Mouse (Mus musculus) heart, embryonic 10.5 days (tissue): Measurements from ENCODE around the gene Bcl11a. TPM values are rescaled to one million over a fixed set of nuclear protein-coding genes. Genes with fewer than 3 reads are reported as not detected.
A peak's percentile ranks its signal among the peaks of the same experiment; 100 is the strongest.

Source experiments
- DNase-seq: peaks from one replicate; pipeline ENCODE4 v3.0.0-alpha.2; 2017; ENCODE audit warnings: low spot score
- H3K27ac ChIP-seq: fragments of 300-500 bp; sonication (generic); 2 replicates; pipeline ENCODE4 v1.5.1; 2016; ENCODE audit warnings: mild to moderate bottlenecking
- H3K27me3 ChIP-seq: fragments of 300-500 bp; sonication (generic); 2 replicates; pipeline ENCODE4 v1.6.1; 2016; ENCODE audit warnings: mild to moderate bottlenecking; ENCODE audit not compliant: poor library complexity, insufficient read depth, severe bottlenecking
- H3K36me3 ChIP-seq: fragments of 300-500 bp; sonication (generic); 2 replicates; pipeline ENCODE4 v1.6.1; 2016; ENCODE audit warnings: mild to moderate bottlenecking, moderate library complexity
- H3K4me1 ChIP-seq: fragments of 300-500 bp; sonication (generic); 2 replicates; pipeline ENCODE4 v1.6.1; 2016; ENCODE audit warnings: mild to moderate bottlenecking
- H3K4me3 ChIP-seq: fragments of 300-500 bp; sonication (generic); 2 replicates; pipeline ENCODE4 v1.5.1; 2016; ENCODE audit warnings: mild to moderate bottlenecking, moderate library complexity
- H3K9me3 ChIP-seq: fragments of 300-500 bp; sonication (generic); 2 replicates; pipeline ENCODE4 v1.6.1; 2016; ENCODE audit warnings: mild to moderate bottlenecking, moderate library complexity
- WGBS: fragments of 180-500 bp; shearing (Covaris S2); methylation state at CpG from one replicate; pipeline ENCODE4 v1.1.7; 2016; 5-methylcytosine and 5-hydroxymethylcytosine counted together
- polyA plus RNA-seq: library from polyadenylated mRNA; unstranded; fragments of >200 nt; fragmentation: Nextera tagmentation; extraction: Ambion mirVana; gene quantifications from 2 replicates; pipeline ENCODE4 v1.2.1, GENCODE M21; 2016

Bcl11a gene
- polyA plus RNA-seq, 1 experiment from 2014 or later: 23.5 TPM

DNA sequence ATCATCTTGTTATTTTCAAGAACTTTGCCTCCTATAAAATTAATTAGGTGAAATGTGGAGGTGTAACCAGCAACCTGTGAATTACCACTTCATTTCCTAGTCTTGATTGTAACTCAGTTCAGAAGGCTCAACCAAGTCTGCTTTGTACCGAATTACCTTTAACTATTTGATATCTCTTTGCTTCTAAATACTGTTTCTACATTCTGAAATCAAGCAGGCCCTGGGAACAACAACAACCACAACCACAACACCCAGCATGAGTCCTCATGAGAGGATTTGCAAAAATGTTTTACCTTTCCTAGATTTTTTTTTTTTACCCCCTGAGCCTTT lies 5.2 kb downstream of the Bcl11a start:
- Histone ChIP-seq H3K9me3 (no peaks in the 10 kb centered on the region), H3K4me1 (peaks cover 20% of the 10 kb centered on the region), H3K27me3 (no peaks in the 10 kb centered on the region; the same call in 1 of the 2 replicates), H3K27ac (no peak overlapping the region), H3K4me3 (no peak overlapping the region), H3K36me3 (peaks cover 20% of the 10 kb centered on the region)
- WGBS: 38% methylated on average over 1 of the region's 1 CpGs
- DNase-seq: no peak

- Histone ChIP-seq H3K4me1 (peaks cover 20% of the 10 kb centered on the region), H3K4me3 (0 out of 2 replicates have a peak overlapping the region, but pooled peaks have one; percentile 22), H3K27me3 (no peaks in the 10 kb centered on the region; the same call in 1 of the 2 replicates), H3K9me3 (no peaks in the 10 kb centered on the region), H3K27ac (no peak overlapping the region), H3K36me3 (peaks cover 23% of the 10 kb centered on the region)
- no peak for DNase-seq
- WGBS: 34% methylated on average over 7 of the region's 7 CpGs
Observed at GRCm38 (mm10) chr11:24083423-24083822, 5.6 kb downstream of the Bcl11a start.

DNA sequence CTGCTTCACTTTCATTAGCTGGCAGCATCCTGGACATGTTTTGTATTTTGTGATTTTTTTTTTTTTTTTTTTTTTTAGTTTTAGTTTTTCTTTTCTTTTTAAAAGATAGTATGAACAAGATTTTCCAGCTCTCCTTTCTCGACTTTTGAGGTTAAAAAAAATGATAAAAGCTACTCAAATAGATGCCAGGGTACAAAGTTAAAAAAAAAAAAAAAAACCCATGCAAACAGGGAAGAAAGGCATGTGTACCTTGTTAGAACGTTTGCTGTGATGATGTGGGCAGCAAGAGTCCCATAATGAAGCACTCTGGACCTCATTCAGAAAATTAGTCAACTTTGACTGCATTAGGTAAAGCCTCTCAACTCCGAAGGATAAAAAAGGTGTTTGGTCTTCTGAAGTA lies 6.2 kb downstream of the Bcl11a start:
- no peak for DNase-seq
- Histone ChIP-seq H3K27ac (no peak overlapping the region), H3K27me3 (no peaks in the 10 kb centered on the region; the same call in 1 of the 2 replicates), H3K9me3 (no peaks in the 10 kb centered on the region), H3K4me3 (no peak overlapping the region), H3K4me1 (peaks cover 20% of the 10 kb centered on the region), H3K36me3 (peaks cover 24% of the 10 kb centered on the region)
- WGBS: 70% methylated on average over 3 of the region's 3 CpGs

DNA sequence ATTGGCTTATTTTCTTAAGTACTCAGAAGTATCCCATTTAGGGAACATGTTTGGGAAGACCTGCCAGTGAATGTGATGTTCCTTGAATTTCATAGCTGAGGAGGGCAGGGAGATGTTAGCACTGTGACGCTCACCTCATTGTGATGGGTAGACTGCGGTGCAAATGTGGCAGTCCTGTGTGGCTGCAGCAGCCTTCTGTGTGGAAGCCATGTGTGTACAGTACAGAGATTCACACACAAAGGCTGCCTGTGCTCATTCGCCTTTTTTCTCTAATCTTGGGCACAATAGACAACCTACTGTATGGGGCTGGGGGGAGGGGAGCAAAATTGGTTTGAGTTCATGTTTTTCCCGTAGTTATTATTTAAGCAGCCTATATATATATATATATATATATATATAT lies 6.7 kb downstream of the Bcl11a start:
- Histone ChIP-seq H3K9me3 (no peaks in the 10 kb centered on the region), H3K36me3 (peaks cover 24% of the 10 kb centered on the region), H3K4me3 (no peak overlapping the region), H3K4me1 (peaks cover 20% of the 10 kb centered on the region), H3K27me3 (no peaks in the 10 kb centered on the region; the same call in 1 of the 2 replicates), H3K27ac (no peak overlapping the region)
- 80% methylated on average over 4 of the region's 4 CpGs for WGBS
- no peak for DNase-seq

DNA sequence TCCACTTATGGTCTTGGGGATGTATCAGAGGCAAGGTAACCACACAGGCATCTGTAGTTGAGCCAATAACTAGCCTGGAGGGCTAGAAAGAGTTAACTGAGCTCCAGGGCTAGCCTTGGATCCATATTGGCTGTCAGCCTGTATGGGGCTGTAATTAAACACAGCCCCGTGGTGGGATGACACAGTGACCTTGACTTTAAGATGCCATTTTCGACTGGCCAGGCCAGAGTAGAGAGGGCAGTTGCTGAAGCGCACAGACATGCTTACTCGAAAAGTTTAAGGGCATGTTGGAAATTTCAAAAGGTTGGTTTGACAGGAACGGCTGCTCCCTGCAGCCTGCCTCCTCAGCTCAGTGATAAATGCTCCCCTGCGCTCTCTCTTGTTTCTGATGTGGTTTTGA lies 8.1 kb downstream of the Bcl11a start:
- Histone ChIP-seq H3K9me3 (no peaks in the 10 kb centered on the region), H3K27me3 (no peaks in the 10 kb centered on the region), H3K36me3 (peaks cover 24% of the 10 kb centered on the region), H3K4me3 (no peak overlapping the region), H3K27ac (no peak overlapping the region), H3K4me1 (peaks cover 12% of the 10 kb centered on the region)
- 38% methylated on average over 6 of the region's 6 CpGs for WGBS
- DNase-seq: no peak

DNA sequence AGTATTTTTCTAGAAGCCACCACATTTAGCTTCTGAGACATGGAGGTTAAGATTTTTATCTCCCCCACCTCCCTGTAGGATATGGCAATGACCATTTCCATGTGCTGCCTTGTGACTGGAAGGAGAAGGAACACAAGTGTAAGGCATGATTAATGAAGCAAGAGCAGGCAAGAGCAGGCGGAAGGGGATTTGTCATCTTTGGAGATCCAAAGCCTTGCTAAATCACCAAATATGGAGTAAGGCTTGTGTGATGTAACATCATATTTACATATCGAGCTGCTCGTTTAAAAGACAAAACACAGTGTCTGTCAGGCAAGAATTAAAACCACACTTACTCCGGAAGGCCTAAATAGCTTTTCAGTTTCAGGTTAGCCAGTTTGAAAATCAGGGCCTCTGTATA lies 9.2 kb downstream of the Bcl11a start:
- 72% methylated on average over 4 of the region's 4 CpGs for WGBS
- H3K9me3 ChIP-seq: no peaks in the 10 kb centered on the region
- no peak overlapping the region for H3K27ac ChIP-seq
- peaks cover 15% of the 10 kb centered on the region for H3K4me1 ChIP-seq
- H3K27me3 ChIP-seq: no peaks in the 10 kb centered on the region
- no peak overlapping the region for H3K4me3 ChIP-seq
- DNase-seq: no peak
- peaks cover 24% of the 10 kb centered on the region for H3K36me3 ChIP-seq

- Histone ChIP-seq H3K9me3 (no peaks in the 10 kb centered on the region), H3K4me3 (no peak overlapping the region), H3K27ac (no peak overlapping the region), H3K4me1 (peaks cover 28% of the 10 kb centered on the region), H3K27me3 (no peaks in the 10 kb centered on the region), H3K36me3 (peaks cover 24% of the 10 kb centered on the region)
- DNase-seq: no peak
- 80% methylated on average over 4 of the region's 4 CpGs for WGBS
Observed at GRCm38 (mm10) chr11:24090443-24090842, 12.6 kb downstream of the Bcl11a start.

DNA sequence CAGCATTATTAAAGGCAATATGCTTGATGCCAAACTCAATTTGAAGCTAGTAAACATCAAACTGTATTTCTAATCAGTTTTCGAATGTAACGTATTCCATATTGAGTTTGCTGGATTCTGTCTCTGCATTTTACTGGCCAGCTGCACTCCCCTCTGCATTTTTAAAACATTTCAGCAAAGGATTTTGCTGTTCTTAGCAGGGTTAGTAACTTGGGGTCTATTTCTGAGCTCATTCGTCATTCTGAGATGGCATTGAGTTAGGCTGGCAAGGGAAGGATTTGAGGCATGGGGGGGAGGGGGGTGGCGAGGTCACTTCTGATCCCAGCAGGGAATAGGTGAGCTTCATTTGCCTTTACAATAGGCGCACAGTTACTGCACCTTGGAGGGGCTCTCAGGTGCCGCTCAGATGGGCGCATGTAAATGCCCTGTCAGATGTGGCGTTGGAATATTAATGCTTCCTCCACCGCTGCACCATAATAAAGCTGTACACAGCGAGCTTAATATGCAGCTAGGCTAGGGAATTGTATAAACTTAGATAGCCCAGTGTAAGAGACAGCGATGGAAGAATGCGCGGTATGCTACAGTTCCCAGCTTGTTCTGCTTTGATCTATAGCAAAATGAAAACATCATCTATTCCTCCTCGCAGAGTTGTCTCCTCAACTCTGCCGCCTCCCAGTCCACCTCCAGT lies 13.7 kb downstream of the Bcl11a start:
- H3K4me1 ChIP-seq: peaks cover 20% of the 10 kb centered on the region
- H3K9me3 ChIP-seq: no peaks in the 10 kb centered on the region
- 37% methylated on average over 15 of the region's 15 CpGs for WGBS
- H3K27me3 ChIP-seq: no peaks in the 10 kb centered on the region
- peaks cover 19% of the 10 kb centered on the region; the same call in 1 of the 2 replicates for H3K36me3 ChIP-seq
- H3K4me3 ChIP-seq: no peak overlapping the region
- no peak overlapping the region for H3K27ac ChIP-seq
- no peak for DNase-seq

GRCm38 (mm10) chr11:24092618-24093017 lies 14.8 kb downstream of the Bcl11a start:
- Histone ChIP-seq H3K27ac (no peak overlapping the region), H3K4me1 (peaks cover 19% of the 10 kb centered on the region), H3K9me3 (no peaks in the 10 kb centered on the region), H3K36me3 (peaks cover 8% of the 10 kb centered on the region; the same call in 1 of the 2 replicates), H3K4me3 (no peak overlapping the region), H3K27me3 (no peaks in the 10 kb centered on the region)
- 53% methylated on average over 3 of the region's 3 CpGs for WGBS
- no peak for DNase-seq

- WGBS: 44% methylated on average over 5 of the region's 5 CpGs
- Histone ChIP-seq H3K4me3 (no peak overlapping the region), H3K27ac (no peak overlapping the region), H3K27me3 (no peaks in the 10 kb centered on the region), H3K36me3 (no peaks in the 10 kb centered on the region), H3K4me1 (peaks cover 25% of the 10 kb centered on the region), H3K9me3 (no peaks in the 10 kb centered on the region)
- DNase-seq: no peak
Observed at GRCm38 (mm10) chr11:24094086-24094487, 16.2 kb downstream of the Bcl11a start.

DNA sequence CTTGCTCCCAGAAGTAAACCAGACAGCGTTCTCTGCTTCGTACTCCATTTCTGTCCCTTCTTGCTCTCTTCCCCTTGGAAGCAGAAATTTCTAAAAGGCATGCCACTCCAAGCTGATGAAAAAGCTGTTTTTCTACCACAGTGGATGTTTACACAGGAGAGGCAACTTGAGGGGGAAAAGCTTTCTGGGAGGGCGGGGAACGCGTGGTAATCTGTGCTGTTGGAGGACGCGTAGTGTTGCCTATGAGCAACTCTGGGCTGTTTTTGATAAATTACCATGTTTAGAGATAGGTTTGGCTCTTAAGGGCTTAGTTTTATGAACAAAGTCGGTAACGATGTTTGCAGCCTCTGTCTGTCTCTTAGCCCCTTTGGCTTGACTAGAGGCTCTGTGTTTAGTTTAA lies 17.4 kb downstream of the Bcl11a start:
- no peak overlapping the region for H3K4me3 ChIP-seq
- no peaks in the 10 kb centered on the region for H3K27me3 ChIP-seq
- H3K4me1 ChIP-seq: peaks cover 34% of the 10 kb centered on the region
- DNase-seq: no peak
- H3K9me3 ChIP-seq: no peaks in the 10 kb centered on the region
- no peak overlapping the region for H3K27ac ChIP-seq
- WGBS: 46% methylated on average over 9 of the region's 9 CpGs
- H3K36me3 ChIP-seq: no peaks in the 10 kb centered on the region

DNA sequence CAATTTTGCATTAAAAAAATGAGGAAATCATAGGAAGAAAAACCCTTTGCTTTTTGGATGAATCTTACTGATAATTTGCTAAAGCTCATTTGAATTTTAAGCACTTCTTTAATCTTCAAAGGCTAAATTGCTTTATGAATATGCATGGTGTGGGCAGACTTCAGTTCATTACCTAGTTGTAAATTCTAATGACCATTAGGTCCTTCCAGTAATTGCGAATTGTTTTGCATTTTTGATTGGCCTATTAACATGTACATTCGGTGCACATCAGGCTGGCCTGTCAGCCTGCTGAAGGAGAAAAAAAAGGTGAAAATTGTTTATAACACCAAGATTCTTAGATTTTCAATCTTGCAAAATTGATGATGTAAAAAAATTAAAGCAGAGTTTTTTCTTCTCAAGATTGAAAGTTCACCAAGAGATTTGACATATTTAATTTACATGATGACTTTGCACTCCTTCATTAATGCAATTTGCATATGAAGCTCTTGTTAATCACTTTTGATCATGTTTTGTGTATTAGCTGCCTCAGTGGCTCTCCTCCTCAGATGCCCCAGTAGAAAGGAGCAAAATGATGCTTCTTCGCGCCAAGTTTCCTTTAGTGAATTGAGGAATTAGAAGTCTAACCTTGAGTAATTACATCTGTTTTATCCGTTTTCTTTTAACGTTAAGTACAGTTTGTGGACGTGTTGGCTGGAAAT lies 17.9 kb downstream of the Bcl11a start:
- Histone ChIP-seq H3K9me3 (no peaks in the 10 kb centered on the region), H3K27me3 (no peaks in the 10 kb centered on the region), H3K27ac (no peak overlapping the region), H3K4me1 (peaks cover 40% of the 10 kb centered on the region), H3K4me3 (no peak overlapping the region), H3K36me3 (no peaks in the 10 kb centered on the region)
- 76% methylated on average over 7 of the region's 7 CpGs for WGBS
- DNase-seq: no peak

GRCm38 (mm10) chr11:24096483-24096882 lies 18.6 kb downstream of the Bcl11a start:
- DNase-seq: no peak
- no peak overlapping the region for H3K4me3 ChIP-seq
- H3K27me3 ChIP-seq: no peaks in the 10 kb centered on the region
- H3K9me3 ChIP-seq: no peaks in the 10 kb centered on the region
- WGBS: 51% methylated on average over 6 of the region's 6 CpGs
- H3K4me1 ChIP-seq: peaks cover 42% of the 10 kb centered on the region
- no peaks in the 10 kb centered on the region for H3K36me3 ChIP-seq
- no peak overlapping the region for H3K27ac ChIP-seq
